Mouse (Mus musculus): ENCODE measurements around the gene Eml6.

GRCm38 (mm10) chr11:29777964-29778363, 247.9 kb downstream of the Eml6 start:
- TF ChIP-seq TAL1 (IDR thresholded peaks at IDR 0.05; ENCODE audit: low read length) (no peak), GATA1 (IDR thresholded peaks at IDR 0.05; ENCODE audit: low read length) (no peak)
